Mouse (Mus musculus) c-Kit-positive CD71-positive TER-119-positive erythroid progenitor cells, embryonic 14.5 days (primary cell): ENCODE results near the gene Rtcb.

Experiments
- DNase-seq: peaks from one replicate; pipeline ENCODE4 v3.0.0-alpha.2; 2013; ENCODE audit warnings: low spot score

Gene Rtcb

DNA sequence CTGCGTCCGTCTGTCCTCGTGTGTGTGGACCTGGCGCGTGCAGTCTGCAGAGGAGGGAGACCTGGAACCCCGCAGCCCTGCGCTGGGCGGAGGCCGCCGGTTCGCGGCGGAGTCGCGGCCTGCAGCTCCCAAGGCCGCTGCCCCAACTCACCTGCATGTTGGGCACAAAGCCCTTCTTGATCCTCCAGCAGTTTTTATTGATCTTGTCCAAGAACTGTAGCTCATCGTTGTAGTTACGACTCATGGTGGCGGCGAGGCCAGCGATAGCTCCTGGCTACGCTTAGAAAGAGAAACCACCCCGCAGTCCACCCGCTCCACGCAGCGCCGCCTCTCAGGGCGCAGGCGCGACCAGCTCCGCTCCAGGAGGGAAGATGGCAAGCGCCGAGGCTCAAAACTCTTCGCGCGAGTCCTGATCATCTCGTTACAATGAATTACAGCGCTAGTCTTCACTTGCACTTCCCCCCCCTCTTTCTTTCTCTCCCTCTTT, at the start of gene Rtcb:
Gene Rtcb, minus strand, starts transcription at position 360 of the 487 bp plus-strand sequence.
- DNase-seq, result peak; percentile 95

DNA sequence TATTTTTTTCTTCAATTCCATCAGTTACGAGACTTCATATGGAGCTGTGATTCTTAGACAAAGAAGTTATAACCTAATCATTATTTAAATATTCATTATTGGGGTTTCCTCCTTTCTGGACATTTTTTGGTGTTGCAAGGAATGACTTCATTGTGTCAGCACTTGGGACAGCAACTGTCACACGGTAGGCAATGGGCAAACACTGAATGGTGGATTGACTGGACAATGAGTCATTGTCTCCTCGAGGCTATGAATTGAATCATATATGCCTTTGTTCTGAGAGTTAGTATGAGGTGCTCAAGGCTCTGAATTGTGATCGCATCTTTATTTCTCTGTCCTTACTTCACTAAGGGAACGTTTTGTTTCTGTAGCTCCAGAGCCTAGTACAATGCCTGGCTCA, 48.8 kb upstream of the Rtcb start:
- no peak for DNase-seq

DNA sequence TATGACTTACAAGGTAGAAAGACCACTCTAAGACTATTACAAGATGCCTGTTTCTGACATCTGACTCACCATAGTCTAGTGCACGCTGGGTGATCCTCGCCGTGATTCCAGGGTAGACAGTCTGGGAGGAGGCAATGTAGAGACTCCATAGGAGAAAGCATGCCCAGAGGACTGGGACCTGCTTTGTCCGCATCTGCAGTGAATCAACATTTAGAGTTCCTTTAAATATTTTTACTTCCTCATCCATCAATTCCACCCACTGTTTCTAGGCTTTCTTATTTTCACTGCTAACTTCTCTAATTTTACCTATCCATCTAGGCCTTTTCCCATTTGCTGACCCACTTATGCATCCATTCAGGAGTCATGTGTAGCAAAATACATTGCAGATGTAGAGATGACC, 42.8 kb upstream of the Rtcb start:
- no peak for DNase-seq

- no peak for DNase-seq
These were observed 37.0 kb upstream of the Rtcb start for GRCm38 (mm10) chr10:85994543-85995104.

GRCm38 (mm10) chr10:85993836-85994235, 36.2 kb upstream of the Rtcb start:
- no peak for DNase-seq

DNA sequence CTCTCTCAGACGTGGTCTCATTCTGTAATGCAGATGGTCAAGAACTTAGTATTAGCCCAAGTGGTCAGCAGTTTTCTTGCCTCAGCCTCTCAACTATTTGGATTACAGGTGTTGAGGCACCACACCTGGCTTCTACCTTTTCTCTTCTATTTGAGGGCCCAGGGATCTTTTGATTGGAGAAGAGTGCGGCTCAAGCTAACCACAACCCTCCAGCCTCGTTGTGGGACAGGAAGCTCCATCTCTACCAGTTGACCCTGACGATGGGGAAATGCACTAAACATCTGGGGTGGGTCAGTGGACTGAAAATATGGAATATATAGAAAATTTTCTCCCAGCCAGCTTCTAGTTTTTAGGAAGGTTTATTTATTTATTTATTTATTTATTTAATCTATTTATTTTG, 34.8 kb upstream of the Rtcb start:
- DNase-seq, result no peak

GRCm38 (mm10) chr10:85989412-85990115, 31.9 kb upstream of the Rtcb start:
- no peak for DNase-seq

- DNase-seq, result no peak
These were observed 15.3 kb upstream of the Rtcb start for GRCm38 (mm10) chr10:85972915-85973314.

DNA sequence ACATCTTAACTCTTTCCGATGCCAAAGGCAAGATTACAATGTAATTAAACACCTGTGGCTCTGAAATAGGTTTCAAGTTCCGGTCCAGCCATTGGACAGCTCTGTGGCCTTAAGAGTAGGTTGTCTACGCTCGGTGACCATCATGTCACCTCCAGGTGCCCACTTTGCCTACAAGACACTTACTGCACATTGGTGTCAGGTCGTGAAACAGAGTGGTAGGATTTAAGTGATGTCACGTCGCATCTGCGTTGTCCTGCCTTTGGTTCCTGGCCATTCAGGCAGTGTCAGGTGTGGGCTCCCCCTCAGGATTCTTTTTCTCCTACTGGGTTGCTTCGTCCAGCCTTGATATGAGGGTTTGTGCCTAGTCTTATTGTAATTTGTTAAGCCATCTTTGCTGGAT, 14.2 kb upstream of the Rtcb start:
- DNase-seq, result no peak

GRCm38 (mm10) chr10:85969894-85970620, 12.4 kb upstream of the Rtcb start:
- no peak for DNase-seq

- no peak for DNase-seq
These were observed 11.1 kb upstream of the Rtcb start for GRCm38 (mm10) chr10:85968731-85969130.

DNA sequence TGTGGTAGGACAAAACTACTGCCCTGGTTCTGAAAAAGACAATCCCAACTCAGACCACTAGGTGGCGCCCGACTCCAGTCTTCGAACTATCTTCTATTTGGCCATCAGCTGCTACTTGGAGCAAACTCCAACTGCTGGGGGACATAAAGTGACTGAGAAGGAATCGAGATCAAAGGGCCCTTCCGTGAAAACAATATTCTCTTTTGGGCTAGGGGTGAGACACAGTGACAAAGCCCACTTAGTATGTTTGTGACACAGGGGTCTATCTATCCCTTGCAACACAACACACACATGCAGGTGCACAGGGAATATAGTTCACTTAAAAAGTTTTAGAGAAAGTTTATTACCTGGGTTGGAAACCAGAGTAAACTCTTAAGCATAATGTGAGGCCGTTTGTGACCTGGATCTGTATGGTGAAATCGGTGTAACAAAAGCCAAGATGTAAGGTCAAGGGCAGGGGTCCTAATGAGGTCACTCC, 10.6 kb upstream of the Rtcb start:
- peak; percentile 64 for DNase-seq

DNA sequence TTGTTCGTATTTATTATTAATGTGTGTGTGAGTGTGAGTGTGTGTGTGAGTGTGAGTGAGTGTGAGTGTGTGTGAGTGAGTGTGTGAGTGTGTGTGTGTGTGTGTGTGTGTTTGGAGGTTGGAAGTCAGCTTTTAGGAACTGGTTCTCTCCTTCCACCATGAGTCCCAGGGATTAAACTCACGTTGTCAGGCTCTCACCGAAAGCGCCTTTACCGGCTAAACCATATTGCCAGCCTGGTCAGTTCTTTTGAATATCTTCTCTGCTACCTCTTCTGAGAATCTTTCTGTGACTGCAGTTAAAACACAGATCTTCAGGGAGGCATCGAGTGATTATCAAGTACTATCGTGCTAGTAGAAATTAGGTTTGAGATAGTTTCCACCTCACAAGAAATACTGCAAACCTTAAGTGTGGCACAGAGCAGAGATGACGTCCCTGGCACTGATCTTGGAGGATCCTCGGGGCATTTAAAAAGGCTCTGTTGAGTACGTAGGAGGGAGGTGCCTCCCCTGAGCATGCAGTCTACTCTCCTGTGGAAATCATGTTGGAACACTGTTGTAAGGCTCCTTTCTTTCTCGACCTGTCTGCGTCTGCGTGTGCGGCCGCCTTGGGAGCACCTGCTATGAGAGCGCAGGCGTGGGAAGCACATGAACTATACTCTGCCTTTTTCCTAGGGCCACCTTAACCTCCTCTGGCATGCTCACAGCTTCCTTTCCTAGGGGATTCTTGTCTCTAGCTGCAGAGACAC, 10.0 kb upstream of the Rtcb start:
- no peak for DNase-seq

GRCm38 (mm10) chr10:85966476-85966875, 8.9 kb upstream of the Rtcb start:
- DNase-seq, result no peak

GRCm38 (mm10) chr10:85964316-85964715, 6.7 kb upstream of the Rtcb start:
- no peak for DNase-seq

GRCm38 (mm10) chr10:85962897-85963296, 5.3 kb upstream of the Rtcb start:
- no peak for DNase-seq

DNA sequence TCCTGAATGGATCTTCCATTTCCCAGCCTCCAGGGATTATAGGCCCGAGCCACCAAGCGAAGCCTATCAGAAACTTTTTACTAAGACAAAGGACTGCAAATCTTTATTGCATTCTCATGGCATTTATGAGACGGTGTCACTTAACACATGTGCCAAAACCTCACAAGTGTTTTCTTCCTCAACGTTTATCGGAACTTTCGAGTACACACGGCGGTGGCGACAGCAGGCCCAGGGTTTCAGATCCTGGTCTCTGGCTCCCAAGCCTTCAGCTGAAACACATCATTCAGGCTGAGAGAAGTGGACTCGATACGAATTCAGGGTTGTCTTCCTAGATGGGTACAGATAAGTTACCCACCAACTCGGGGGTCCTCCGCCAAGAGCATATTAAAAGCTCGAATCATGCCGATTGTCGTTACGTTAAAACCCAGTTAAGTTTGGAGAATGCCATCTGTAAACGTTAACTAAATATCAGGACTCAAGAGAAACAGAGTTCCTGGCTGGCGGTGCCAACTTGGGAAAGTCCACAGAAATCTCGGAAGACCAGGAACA, 678 bp downstream of the Rtcb start:
- peak; percentile 24 for DNase-seq

DNA sequence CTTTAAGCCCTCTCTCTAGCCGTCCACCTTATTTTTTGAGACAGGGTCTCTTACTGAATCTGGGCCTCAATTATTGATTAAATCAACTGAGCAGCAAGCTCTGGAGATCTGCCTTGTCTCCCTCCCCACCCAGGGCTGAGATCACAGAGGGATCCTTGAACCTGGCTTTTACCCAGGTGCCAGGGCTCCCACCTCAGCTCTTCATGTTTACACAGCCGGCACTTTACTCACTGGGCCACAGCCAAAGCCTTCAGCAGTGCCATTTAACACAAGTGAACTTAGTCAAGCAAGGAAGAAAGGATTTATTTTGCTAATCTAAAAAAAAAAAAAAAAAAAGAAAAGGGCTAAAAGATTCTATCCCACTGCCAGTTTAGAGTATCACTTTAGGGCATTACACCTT, 3.2 kb downstream of the Rtcb start:
- no peak for DNase-seq

- DNase-seq, result no peak
These were observed 4.2 kb downstream of the Rtcb start for GRCm38 (mm10) chr10:85953401-85953800.

- DNase-seq, result no peak
These were observed 5.7 kb downstream of the Rtcb start for GRCm38 (mm10) chr10:85951765-85952443.

DNA sequence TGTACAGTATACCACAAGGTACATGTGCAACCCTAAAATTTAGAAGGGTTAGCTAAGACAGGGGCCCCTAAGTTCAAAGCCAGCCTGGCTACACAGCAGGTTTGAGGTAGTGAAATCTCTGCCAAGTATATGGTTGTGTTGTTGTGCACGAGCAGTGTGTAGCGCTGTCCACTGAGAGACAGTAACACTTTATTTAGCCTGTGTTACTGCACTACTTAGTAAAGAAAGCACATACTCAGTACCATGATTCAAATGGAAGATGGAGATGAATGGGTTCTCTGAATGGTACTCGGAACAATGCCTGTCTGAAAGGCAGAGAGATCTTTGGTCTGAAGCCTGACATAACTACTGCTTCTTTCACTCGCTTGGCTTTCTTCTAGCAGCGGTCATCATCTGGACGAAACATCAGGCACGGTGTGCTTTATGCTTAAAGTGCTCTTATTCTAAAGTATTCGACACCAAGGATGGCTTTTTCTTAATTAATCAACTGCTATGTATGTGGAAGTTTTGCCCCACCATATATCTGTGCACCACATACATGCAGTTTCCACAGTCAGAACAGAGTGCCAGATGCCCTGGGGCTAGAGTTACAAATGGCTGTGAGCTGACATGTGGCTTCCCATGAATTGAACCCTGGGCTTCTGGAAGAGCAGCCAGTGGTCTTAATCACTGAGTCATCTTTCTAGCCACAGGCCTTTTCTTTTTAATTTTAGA, 9.0 kb downstream of the Rtcb start:
- no peak for DNase-seq
